Mouse (Mus musculus) neural tube, embryonic 12.5 days (tissue): ENCODE data around the gene Iqcf1. TPM values are rescaled to one million over a fixed set of nuclear protein-coding genes. Genes with fewer than 3 reads are reported as not detected.

Experiments used
- ATAC-seq: fragments of 200-750 bp; cut with Nextera tagmentation; 2 replicates; pipeline ENCODE4 v1.8.0; 2017; ENCODE audit warnings: low read depth, mild to moderate bottlenecking, moderate TSS enrichment, moderate library complexity; ENCODE audit not compliant: low FRiP score
- H3K27ac ChIP-seq: fragments of 300-500 bp; sonication (generic); 2 replicates; pipeline ENCODE4 v1.5.1; 2016
- H3K27me3 ChIP-seq: fragments of 300-500 bp; sonication (generic); replicated peaks from 2 replicates; pipeline ENCODE4 v1.6.1; 2016; ENCODE audit warnings: mild to moderate bottlenecking
- H3K36me3 ChIP-seq: fragments of 300-500 bp; sonication (generic); 2 replicates; pipeline ENCODE4 v1.6.1; 2016; ENCODE audit warnings: mild to moderate bottlenecking
- H3K4me1 ChIP-seq: fragments of 300-500 bp; sonication (generic); 2 replicates; pipeline ENCODE4 v1.6.1; 2016
- H3K4me2 ChIP-seq: fragments of 300-500 bp; sonication (generic); replicated peaks from 2 replicates; pipeline ENCODE4 v1.6.1; 2016; ENCODE audit warnings: mild to moderate bottlenecking
- H3K4me3 ChIP-seq: fragments of 300-500 bp; sonication (generic); 2 replicates; pipeline ENCODE4 v1.5.1; 2016
- H3K9ac ChIP-seq: fragments of 300-500 bp; sonication (generic); 2 replicates; pipeline ENCODE4 v1.6.1; 2016; ENCODE audit warnings: mild to moderate bottlenecking
- H3K9me3 ChIP-seq: fragments of 300-500 bp; sonication (generic); 2 replicates; pipeline ENCODE4 v1.6.1; 2016; ENCODE audit warnings: mild to moderate bottlenecking
- WGBS: fragments of 180-500 bp; shearing (Covaris S2); methylation state at CpG from one replicate; pipeline ENCODE4 v1.1.7; 2016; 5-methylcytosine and 5-hydroxymethylcytosine counted together
- polyA plus RNA-seq: library from polyadenylated mRNA; unstranded; fragments of >200 nt; fragmentation: Nextera tagmentation; extraction: Ambion mirVana; gene quantifications from 2 replicates; pipeline ENCODE4 v1.2.1, GENCODE M21; 2016

Gene Iqcf1
- polyA plus RNA-seq, result not detected in 2 replicates

DNA sequence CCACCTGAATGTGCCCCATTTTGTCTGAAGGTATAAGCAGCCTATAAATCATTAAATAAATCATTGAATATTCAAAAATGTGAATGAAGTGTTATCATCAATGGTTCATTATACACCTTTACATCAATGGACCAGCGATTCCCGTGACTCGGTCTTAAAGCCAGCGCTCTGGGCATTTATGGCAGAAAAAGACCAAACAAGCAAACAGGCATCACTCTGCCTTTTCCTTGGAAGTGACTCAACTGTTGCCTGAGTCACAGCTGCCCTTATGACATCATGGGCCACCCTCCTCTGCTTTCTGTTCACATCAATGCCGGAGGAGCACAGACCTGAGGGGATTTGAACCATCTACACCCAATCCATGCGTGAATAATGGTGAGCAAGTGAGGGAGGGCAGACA lies at the start of gene Iqcf1:
Iqcf1 (plus strand) TSS at position 301 of the 400 bp plus-strand sequence.
- Histone ChIP-seq H3K9ac (no peak within 1 kb of the TSS), H3K4me3 (no peak within 1 kb of the TSS), H3K27ac (no peak within 1 kb of the TSS), H3K9me3 (no peaks in the 10 kb centered on the region), H3K4me1 (no peaks in the 10 kb centered on the region), H3K27me3 (0 out of 2 replicates have a peak, but pooled peaks cover 3% of the 10 kb centered on the region), H3K4me2 (no peak within 1 kb of the TSS), H3K36me3 (no peaks in the 10 kb centered on the region)
- no peak for ATAC-seq
- WGBS, result 92% methylated on average over 6 of the region's 6 CpGs

DNA sequence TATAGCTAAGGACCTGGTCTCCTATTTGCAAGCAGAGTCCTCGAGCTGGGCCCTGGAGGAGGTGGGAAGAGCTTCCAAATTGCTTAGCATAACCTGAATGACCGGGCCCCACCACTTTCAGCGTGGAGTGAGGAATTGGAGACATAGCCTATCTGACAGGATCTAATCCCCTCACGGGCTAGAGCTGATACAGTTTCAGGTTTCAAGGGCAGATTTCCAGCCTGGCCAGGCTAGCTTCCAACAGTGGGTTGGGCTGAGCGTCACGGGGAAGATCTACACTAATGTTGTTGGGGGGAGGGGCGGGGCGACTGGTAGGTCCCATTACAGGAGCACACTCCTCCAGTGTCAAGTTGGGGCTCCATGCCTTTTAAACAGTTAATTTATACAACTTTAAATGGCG lies 49.1 kb upstream of the Iqcf1 start:
- no peak overlapping the region for H3K27ac ChIP-seq
- no peak overlapping the region for H3K4me3 ChIP-seq
- no peak overlapping the region for H3K9ac ChIP-seq
- H3K36me3 ChIP-seq, result no peaks in the 10 kb centered on the region
- peaks cover 59% of the 10 kb centered on the region for H3K4me1 ChIP-seq
- H3K9me3 ChIP-seq, result no peaks in the 10 kb centered on the region
- peak overlapping the region; percentile 22 for H3K4me2 ChIP-seq
- no peaks in the 10 kb centered on the region for H3K27me3 ChIP-seq
- 15% methylated on average over 9 of the region's 9 CpGs for WGBS
- no peak for ATAC-seq

DNA sequence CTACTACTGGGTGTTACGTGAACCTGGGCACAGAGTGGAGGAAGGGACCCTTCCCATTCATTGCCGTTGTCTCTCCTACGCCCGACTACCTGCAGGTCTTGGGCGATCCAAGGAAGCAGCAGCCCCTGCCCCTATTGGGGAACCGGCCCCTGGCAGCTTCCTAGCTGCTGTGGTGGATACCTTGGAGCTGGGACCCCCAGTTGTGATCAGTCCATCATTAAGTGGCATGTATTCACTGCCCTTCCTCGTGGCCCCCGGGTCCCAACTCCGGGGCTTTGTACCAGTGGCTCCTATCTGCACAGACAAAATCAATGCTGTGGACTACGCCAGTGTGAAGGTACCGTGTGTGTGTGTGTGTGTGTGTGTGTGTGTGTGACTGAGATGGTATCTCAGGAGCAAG lies 48.5 kb upstream of the Iqcf1 start:
- Histone ChIP-seq H3K27me3 (no peaks in the 10 kb centered on the region), H3K4me1 (peaks cover 66% of the 10 kb centered on the region), H3K9ac (no peak overlapping the region), H3K4me2 (peak overlapping the region; percentile 22; the same call in 1 of the 2 replicates), H3K36me3 (no peaks in the 10 kb centered on the region), H3K27ac (no peak overlapping the region), H3K9me3 (no peaks in the 10 kb centered on the region), H3K4me3 (no peak overlapping the region)
- ATAC-seq, result no peak
- 72% methylated on average over 11 of the region's 11 CpGs for WGBS

DNA sequence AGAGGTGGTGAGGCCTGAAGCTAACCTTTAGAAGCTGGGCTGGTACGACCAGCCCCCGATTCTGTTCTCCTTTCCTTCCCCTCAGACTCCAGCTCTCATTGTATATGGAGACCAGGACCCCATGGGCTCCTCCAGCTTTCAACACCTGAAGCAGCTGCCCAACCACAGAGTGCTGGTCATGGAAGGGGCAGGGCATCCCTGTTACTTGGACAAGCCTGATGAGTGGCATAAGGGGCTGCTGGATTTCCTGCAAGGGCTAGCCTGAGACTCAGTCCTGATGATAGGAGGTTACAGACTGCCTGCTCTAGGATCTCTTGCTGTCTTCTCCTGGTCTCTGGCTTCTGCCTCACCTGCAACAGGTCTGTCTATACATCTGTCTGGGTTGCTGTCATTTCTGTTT lies 47.9 kb upstream of the Iqcf1 start:
- H3K4me3 ChIP-seq, result no peak overlapping the region
- WGBS, result 61% methylated on average over 2 of the region's 2 CpGs
- no peak for ATAC-seq
- no peak overlapping the region for H3K27ac ChIP-seq
- peaks cover 70% of the 10 kb centered on the region for H3K4me1 ChIP-seq
- H3K9me3 ChIP-seq, result no peaks in the 10 kb centered on the region
- H3K4me2 ChIP-seq, result peak overlapping the region; percentile 92
- no peaks in the 10 kb centered on the region for H3K27me3 ChIP-seq
- H3K9ac ChIP-seq, result 0 out of 2 replicates have a peak overlapping the region, but pooled peaks have one; percentile 93
- H3K36me3 ChIP-seq, result no peaks in the 10 kb centered on the region

DNA sequence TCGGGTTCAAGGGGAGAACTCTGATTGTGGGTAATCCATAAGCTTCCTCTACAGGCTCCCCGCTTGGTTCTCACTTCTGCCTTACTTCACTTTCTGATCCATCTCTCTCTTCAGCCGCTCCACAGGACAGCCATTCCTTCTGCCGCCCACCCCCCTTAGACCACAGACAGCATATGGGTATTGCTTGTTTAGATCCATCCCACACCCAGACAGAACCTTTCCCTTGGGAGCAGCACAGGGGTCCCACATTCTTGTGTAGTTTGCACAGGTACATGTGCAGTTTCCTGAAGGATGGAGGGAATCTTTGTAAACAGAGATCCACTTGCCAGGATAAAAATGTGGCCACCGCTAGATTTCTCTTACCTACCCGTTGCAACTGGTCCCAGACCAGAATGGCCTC lies 47.4 kb upstream of the Iqcf1 start:
- peak overlapping the region; percentile 92 for H3K4me2 ChIP-seq
- H3K27me3 ChIP-seq, result no peaks in the 10 kb centered on the region
- 15% methylated on average over 6 of the region's 6 CpGs for WGBS
- H3K36me3 ChIP-seq, result no peaks in the 10 kb centered on the region
- no peak for ATAC-seq
- peak overlapping the region; percentile 93 for H3K9ac ChIP-seq
- H3K4me1 ChIP-seq, result peaks cover 71% of the 10 kb centered on the region
- peak overlapping the region; percentile 95; the same call in 1 of the 2 replicates for H3K27ac ChIP-seq
- no peaks in the 10 kb centered on the region for H3K9me3 ChIP-seq
- peak overlapping the region; percentile 67; the same call in 1 of the 2 replicates for H3K4me3 ChIP-seq

DNA sequence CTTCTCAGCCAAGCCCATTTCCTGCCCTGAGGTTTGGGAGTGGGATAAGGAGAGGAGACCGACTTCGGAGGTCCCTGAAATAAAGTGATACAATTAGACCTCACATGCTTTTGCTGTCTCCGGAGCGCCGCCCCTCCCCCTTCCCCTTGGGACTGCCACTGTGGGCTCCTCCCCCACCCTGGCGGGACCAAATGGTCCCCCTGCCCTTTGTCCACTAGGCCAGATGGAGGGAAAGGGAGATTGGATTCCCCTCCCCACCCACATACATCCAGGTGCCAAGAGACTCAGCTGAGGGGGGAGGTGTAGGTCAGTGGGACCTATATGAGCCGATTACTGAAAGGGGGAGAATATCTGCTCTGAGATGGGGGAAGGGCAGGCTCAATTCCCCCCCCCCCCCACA lies 46.9 kb upstream of the Iqcf1 start:
- Histone ChIP-seq H3K36me3 (no peaks in the 10 kb centered on the region; the same call in 1 of the 2 replicates), H3K4me3 (peak overlapping the region; percentile 67), H3K27me3 (no peaks in the 10 kb centered on the region), H3K9me3 (no peaks in the 10 kb centered on the region), H3K4me2 (peak overlapping the region; percentile 92), H3K27ac (peak overlapping the region; percentile 95), H3K9ac (peak overlapping the region; percentile 93), H3K4me1 (peaks cover 71% of the 10 kb centered on the region)
- ATAC-seq, result peak; percentile 11
- WGBS, result 0% methylated on average over 7 of the region's 7 CpGs

DNA sequence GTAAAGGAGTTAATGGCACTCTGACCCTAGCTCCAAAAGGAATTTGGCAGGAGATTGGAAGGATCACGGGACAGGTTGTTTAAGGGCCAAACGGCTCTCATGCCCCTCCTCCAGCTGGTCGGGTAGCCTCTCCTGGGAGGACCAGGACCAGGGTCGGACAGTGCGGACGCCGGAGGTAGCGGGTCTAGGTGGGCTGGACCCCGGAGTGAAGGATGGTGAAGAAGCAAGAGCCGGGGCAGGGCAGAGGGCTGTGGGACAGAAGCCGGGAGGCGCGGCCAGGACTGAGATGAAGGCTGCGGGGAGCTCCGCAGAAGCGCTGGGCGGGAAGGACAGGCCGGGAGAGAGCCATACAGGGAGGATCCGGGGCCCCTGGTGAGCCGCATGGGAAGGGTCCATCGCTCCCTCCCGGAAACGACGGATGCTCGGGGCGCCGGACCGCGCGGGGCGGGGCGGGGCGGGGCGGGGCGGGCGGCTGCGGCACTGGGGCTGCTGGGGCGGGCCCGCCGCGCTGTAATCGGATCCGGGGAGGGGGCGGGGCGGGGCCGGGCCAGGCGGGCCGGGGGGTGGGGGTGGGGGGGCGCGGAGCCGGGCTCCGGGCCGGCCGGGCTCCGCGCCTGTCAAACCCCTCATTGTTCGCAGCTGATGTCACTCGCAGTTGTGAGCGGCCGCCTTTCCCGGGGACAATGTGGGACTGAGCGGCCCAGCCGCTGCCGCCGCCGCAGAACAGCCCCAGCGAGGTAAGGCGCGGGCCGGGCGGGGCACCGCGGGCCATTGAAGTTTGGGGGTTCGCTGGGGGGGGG lies 46.3 kb upstream of the Iqcf1 start, which contains the start of gene Pcbp4:
Pcbp4 (plus strand) TSS at position 21 of the 800 bp plus-strand sequence.
- Histone ChIP-seq H3K27me3 (no peaks in the 10 kb centered on the region), H3K27ac (peak within 1 kb of the TSS; percentile 95), H3K9me3 (no peaks in the 10 kb centered on the region), H3K36me3 (no peaks in the 10 kb centered on the region; the same call in 1 of the 2 replicates), H3K4me1 (peaks cover 71% of the 10 kb centered on the region), H3K4me2 (peak within 1 kb of the TSS; percentile 92), H3K4me3 (peak within 1 kb of the TSS; percentile 67), H3K9ac (peak within 1 kb of the TSS; percentile 93)
- 0% methylated on average over 58 of the region's 74 CpGs for WGBS
- peak; percentile 69 for ATAC-seq

DNA sequence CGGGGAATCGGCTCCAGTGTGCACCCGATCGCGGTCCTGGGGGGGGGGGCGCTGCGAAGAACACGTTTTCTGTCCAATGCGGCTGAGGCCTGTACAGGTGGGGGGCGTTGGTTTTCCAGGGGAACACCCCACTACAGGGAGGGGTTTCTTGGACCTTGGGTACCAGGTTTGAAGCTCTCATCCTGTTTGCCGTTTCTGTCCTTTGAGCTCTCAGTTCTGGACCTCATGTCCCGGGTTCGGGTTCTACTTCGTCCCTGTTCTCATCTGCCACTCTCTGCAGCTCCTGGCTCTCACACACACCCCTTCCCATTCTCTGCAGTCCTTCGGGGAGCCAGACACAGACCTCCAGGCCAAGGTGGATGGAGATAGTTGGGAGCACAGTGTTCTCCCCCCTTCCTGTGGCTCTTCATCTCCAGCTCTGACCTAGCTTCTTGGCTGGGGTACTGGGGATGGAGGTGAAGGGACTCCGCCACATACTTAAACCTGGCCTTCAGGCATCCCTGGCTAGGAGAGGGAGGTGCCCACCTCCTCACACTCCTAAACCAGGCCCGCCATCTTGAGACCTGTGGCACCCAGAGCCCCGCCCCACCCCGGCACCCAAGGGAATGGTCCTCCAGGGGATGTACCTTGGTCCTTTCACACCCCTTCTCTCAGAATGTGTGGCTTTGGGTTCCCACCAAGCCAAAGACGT lies 45.6 kb upstream of the Iqcf1 start:
- peak; percentile 11 for ATAC-seq
- Histone ChIP-seq H3K4me1 (peaks cover 73% of the 10 kb centered on the region), H3K27ac (peak overlapping the region; percentile 95), H3K9ac (peak overlapping the region; percentile 93), H3K9me3 (no peaks in the 10 kb centered on the region), H3K4me2 (peak overlapping the region; percentile 92), H3K4me3 (peak overlapping the region; percentile 67), H3K36me3 (peaks cover 2% of the 10 kb centered on the region), H3K27me3 (no peaks in the 10 kb centered on the region)
- under 1% methylated on average over 19 of the region's 20 CpGs for WGBS

DNA sequence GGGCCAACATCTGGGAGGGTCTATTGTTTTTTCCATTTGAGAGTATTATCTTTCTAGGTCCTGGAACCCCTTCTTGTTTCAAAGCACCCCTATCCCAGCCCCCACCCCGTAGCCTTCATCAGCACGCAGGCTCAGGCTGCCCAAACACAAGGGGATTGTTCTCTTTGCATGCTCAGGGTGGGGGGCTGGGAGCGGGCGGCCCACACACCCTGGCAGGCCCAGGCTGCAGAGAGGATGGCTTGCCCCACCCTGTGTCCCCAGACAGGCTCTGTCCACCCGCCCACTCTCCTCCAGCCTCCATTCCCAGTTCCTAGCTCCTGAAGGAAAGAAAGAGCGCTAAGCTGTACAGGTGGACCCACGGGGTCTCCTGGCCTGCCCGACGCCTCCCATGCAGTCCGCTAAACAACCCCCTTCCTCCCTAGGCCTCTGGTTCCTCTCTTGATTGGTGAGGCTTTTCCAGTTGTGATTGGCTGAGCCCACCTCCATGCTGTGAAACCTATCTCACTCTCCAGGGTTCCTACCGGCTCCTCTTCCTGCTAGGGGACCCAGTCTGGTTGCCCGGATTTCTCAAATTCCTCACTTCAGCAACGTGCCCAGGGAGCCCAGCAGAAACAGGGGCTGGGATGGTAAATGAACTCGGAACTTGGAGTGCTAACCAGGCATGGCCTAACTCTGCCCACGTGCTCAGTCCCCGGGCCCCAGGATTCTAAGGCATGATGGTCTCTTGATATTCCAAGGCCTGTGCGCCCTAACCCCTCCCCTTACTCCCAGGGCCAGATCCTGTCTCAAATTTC lies 44.7 kb upstream of the Iqcf1 start:
- peak; percentile 17 for ATAC-seq
- Histone ChIP-seq H3K9ac (peak overlapping the region; percentile 93), H3K4me2 (peak overlapping the region; percentile 92), H3K4me3 (peak overlapping the region; percentile 67), H3K9me3 (no peaks in the 10 kb centered on the region), H3K27ac (peak overlapping the region; percentile 95), H3K36me3 (peaks cover 9% of the 10 kb centered on the region), H3K27me3 (no peaks in the 10 kb centered on the region), H3K4me1 (peaks cover 81% of the 10 kb centered on the region)
- 2% methylated on average over 17 of the region's 17 CpGs for WGBS

DNA sequence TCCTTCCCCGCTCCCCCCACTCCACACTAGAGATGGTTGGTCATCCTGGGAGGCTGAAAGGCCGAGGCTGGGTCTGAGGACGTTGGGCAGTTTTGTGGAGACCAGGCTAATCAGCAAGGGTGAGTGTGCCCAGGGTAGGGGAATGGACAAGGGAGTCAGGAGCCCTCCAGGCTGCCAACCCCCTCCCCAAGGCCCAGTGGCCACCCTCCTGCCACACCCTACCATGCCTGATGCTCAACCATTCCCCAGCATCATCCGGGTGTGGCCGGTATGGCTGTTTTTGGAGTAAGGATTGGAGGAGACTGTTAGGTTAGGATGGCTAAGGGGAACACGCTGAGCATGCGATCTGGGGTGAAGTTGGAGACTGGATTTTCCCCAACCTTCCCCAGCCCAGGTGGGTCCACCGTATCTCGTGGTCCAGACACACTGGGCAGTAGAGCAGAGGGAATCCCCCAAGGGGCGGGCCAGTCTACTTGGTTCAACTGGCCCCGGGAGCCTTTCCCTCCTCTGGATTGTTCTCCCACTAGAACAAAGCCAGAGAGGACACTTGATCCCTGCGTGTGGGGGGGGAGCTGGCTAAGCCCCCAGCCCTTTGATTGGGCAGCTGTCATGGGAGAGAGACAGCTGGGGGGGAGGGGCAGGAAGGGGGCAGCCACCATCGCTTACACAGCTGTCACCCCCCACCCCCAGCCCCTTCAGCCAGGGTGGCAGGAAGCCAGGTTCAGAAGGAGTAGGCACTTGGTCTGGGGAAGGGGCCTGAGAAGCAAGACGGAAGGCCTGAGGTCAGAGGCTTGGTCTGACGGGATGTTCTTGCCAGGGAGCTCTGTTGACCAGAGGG lies 43.2 kb upstream of the Iqcf1 start:
- no peaks in the 10 kb centered on the region for H3K9me3 ChIP-seq
- peak overlapping the region; percentile 93 for H3K9ac ChIP-seq
- peak overlapping the region; percentile 67 for H3K4me3 ChIP-seq
- 30% methylated on average over 15 of the region's 15 CpGs for whole genome bisulfite sequencing
- H3K4me1 ChIP-seq, result peaks cover 78% of the 10 kb centered on the region
- H3K36me3 ChIP-seq, result peaks cover 23% of the 10 kb centered on the region
- H3K27ac ChIP-seq, result peak overlapping the region; percentile 95
- H3K4me2 ChIP-seq, result peak overlapping the region; percentile 92
- H3K27me3 ChIP-seq, result no peaks in the 10 kb centered on the region
- ATAC-seq, result peak; percentile 5; the same call in 1 of the 2 replicates

DNA sequence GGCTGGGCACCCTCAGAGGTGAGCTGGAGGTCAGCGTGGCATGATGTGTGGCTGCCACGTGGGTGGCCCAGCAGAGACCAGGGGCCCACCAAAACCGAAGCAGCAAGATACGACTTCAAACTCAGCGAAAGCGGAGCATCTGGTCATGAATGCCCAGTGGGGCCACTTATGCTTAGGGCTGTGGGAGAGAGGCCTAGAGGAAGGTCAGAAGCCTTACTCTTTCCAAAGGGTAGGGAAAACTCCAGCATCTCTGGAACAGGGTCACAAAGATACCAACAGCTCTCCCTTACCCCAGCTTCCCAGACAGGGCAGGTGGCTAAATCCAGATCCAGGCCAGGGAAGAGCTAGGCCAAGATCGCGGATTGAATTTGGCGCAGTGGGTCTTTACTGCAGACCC lies 42.6 kb upstream of the Iqcf1 start:
- no peaks in the 10 kb centered on the region for H3K9me3 ChIP-seq

More for the DNA sequence above, 42.6 kb upstream of the Iqcf1 start:
- no peaks in the 10 kb centered on the region for H3K27me3 ChIP-seq
- H3K4me2 ChIP-seq, result peak overlapping the region; percentile 92
- peak overlapping the region; percentile 93 for H3K9ac ChIP-seq
- H3K27ac ChIP-seq, result peak overlapping the region; percentile 95; the same call in 1 of the 2 replicates
- H3K4me3 ChIP-seq, result peak overlapping the region; percentile 67
- ATAC-seq, result no peak
- H3K36me3 ChIP-seq, result peaks cover 29% of the 10 kb centered on the region
- 33% methylated on average over 9 of the region's 9 CpGs for WGBS
- H3K4me1 ChIP-seq, result peaks cover 73% of the 10 kb centered on the region
